Mouse (Mus musculus): Measurements from ENCODE around the gene 1500011B03Rik.

The 1500011B03Rik gene

GRCm38 (mm10) chr5:114779956-114780489, 43.2 kb downstream of the 1500011B03Rik start:
- DNase-seq, result no peak

- DNase-seq, result no peak
These were observed 47.1 kb downstream of the 1500011B03Rik start for GRCm38 (mm10) chr5:114776174-114776573.

- DNase-seq, result peak; percentile 45
These were observed 48.0 kb downstream of the 1500011B03Rik start, which contains the start of gene Git2 for GRCm38 (mm10) chr5:114775056-114775979. Gene Git2, minus strand, starts transcription at chr5:114775517.

DNA sequence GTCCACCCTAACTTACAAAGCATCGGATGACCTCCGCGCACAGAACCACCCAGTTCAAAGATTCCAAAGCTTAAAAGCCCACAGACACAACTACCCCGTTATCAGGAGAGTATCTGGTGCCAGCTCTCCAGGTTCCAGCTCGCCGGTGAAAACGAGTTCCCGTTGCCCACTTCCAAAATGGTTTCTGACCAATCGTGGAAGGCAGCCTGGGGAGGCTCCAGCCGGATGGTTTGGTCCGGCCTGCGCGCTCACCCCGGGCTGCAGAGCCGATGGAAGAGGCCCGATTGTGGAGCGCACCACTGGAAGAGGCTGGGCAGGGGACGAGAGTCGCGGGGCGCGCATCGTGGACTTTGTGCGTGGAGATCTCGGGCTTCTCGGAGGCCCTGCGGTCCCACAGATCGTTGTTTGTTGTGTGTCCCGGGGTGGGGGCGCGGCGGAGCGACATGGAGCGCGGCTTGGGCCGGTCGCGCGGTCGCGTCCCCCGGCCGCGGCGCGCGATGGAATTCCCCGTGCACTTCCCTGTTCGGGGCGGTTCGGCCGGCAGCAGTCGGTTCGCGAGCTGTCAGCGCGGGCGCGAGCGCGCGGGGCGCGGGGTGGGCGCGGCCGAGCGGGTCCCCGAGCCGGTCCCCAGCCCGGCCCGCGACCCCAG, 48.7 kb downstream of the 1500011B03Rik start, which contains the start of gene Ankrd13a:
Gene Ankrd13a (plus strand): TSS at position 275 of the 649 bp plus-strand sequence.
- peak; percentile 91 to 92 for DNase-seq

DNA sequence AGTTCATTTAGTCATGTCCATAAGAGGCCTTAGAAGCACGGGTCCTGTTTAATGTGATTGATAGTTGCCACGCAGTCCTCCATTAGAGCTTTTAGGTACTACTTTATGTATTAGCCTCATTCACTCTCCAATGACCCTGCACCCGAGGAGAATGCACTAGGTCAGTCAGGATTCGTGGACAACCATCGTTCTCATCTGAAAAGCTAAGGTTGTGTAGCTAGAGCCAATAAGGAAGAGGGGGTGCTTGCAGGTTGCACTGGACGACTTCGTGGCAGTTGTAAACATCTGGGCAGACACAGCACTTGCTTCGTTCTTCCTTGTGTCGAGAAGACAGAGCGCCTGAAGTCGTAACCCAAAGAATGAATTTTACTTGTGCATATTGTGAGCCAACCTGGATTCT, 49.5 kb downstream of the 1500011B03Rik start:
- peak in 1 of 2 experiments; percentile 36 for DNase-seq

DNA sequence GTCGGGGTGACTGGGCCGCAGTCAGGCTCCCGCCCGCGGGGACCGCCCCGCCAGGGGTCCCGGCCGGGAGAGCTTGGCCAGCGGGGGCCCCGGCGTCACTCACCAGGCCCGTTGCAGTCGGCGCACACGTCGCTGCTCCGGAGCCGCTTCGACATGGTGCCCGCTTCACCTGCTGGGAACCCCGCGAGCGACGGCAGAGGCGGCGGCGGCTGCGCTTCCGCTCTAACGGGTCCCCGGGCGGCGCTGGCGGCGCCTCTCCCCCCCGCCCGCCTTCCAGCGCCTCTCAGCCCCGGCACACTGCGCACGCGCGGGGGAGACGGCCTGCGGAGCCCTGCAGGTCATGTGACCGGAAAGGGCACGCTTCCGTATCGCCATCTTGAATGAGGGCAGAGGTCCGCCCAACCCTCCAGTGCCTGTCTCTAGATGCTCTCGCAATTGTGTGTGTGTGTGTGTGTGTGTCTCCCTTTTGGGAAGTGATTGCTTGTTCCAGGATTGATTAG, 50.0 kb downstream of the 1500011B03Rik start:
- DNase-seq, result peak; percentile 97 to 98

- DNase-seq, result peak; percentile 68 to 69
These were observed 50.6 kb downstream of the 1500011B03Rik start for GRCm38 (mm10) chr5:114772456-114773203.

DNA sequence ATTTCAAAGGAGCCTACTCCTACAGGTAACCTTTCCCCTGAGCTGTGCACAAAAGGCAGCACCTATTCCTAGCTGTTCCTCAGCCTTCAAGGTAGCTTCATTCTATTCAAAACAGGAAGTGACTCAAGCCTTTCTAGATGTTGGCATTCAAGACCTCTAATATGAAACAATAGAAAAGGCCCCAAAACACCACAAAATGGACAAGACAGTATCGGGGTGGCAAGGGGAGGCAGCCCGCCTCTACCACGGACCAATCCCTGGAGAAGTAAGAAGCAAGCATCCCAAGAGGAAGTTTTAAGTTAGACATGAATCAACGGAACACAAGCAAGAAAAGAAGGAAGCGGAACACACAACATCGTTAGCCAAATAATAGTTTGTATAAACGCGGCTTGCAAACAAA, 51.5 kb downstream of the 1500011B03Rik start:
- peak; percentile 23 to 44 for DNase-seq

DNA sequence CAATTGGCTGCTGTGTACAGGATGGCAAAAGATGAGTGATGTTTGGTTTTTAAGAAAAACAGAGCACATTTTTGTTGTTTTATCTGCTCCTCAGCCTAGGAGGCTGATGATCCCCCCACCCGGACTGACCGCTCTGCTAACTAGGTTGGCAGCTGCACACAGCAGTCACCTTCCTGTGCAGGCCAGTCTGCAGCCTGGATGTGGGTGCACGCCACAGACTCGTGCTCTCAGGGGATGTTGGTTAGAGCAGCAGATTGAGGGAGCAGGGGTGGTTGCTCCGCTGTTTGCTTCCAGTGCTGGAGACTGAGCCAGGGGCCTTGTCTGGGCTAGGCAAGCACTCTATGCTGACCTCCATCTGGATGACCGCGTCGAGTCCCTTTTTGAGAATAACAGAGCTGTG, 53.5 kb downstream of the 1500011B03Rik start:
- peak; percentile 44 to 46 for DNase-seq

DNA sequence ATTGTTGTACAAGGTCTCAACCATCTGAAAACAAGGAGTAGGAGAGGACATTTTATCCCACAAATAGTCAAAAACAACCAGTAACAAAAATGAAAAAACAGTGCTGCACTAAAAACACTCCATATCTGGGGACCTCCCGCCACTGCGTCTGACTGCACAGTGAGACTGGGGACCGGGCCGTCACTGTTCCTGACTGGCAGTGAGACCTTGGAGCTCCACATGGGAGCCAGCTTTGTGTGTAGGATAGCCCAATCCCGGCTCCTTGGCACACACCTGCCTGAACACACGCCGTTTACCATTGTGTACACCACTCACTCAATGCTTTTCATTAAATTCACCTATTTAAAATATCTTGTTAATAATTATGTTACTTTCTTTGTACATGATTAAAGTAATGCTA, 56.1 kb downstream of the 1500011B03Rik start:
- no peak for DNase-seq

DNA sequence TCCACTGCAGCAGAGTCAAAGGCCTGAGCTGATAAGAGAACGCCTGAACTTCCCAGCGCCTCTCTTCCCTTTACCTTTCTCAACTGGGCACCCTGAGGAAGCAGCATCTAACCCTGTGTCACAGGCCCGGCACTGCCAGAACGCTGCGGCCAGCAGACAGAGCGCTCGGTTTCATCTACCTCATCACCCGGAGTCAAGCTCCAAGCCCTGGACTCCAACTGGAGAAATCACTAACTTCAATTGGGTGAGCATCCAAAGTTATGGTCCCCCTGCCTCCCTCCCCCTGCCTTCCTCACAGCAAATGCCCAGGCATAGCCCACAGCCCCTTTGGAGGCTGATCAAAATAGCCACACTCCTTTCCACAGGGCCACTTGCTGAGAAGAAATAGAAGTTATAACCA, 56.6 kb downstream of the 1500011B03Rik start:
- DNase-seq, result no peak

GRCm38 (mm10) chr5:114764812-114765735, 58.2 kb downstream of the 1500011B03Rik start:
- peak; percentile 40 to 43 for DNase-seq

DNA sequence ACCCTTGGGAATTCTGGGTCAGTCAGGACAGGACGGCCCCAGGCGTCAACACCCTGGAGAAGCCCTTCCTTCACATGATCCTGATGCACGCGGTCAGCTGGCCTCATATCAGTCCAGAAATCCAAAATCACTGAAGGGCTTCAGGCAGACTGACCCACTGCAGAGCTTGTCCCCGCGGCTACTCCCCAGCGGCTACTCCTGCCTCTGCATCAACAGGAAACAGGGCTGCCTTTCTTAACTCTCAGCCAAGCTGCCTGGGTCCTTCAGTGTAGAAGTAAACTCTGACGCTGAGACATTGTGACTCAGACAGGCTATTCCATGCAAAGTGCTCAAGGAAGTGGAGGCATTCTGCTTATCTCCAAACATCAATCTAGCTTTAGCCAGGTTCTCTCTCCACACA, 61.3 kb downstream of the 1500011B03Rik start:
- DNase-seq, result no peak

DNA sequence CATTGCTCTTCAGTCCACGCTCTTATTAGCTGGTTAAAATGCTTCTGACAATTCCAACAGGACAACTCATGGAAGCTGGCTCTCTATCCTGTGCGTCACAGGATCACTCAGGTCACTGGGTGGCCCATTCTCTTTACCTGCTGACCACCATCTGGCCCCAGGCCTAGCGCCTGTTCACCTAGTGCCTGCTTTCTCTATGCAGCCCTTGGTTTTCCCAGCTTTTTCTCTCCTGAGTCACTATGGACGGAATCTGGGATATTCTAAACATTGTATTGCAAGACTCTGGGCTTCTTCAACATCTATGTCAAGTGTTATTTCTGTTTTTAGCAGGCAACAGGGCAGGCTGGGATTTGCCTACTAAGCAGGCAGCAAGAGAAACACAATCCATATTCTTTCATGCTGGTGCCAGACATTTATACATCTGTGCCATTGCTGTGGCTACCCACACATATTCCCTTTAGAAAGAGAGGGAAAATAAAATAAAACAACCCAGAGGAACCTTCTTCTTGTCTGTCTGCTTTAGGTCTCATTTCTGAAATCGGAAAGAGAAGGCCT, 63.7 kb downstream of the 1500011B03Rik start:
- no peak for DNase-seq

All from B cell, adult 2 months (primary cell).